Mouse (Mus musculus) limb, embryonic 12.5 days (tissue): ENCODE measurements around the gene Anks1b. TPM values are rescaled to one million over a fixed set of nuclear protein-coding genes. Genes with fewer than 3 reads are reported as not detected.

Source experiments
- ATAC-seq: fragments of 200-750 bp; cut with Nextera tagmentation; 2 replicates; pipeline ENCODE4 v1.8.0; 2017; ENCODE audit warnings: low read depth, moderate TSS enrichment; ENCODE audit not compliant: insufficient number of reproducible peaks, insufficient read depth, low FRiP score, low TSS enrichment
- H3K27ac ChIP-seq: fragments of 300-500 bp; sonication (generic); 2 replicates; pipeline ENCODE4 v1.5.1; 2016; ENCODE audit warnings: mild to moderate bottlenecking, moderate library complexity
- H3K27me3 ChIP-seq: fragments of 300-500 bp; sonication (generic); 2 replicates; pipeline ENCODE4 v1.6.1; 2016; ENCODE audit warnings: mild to moderate bottlenecking, moderate library complexity
- H3K36me3 ChIP-seq: fragments of 300-500 bp; sonication (generic); 2 replicates; pipeline ENCODE4 v1.6.1; 2016; ENCODE audit warnings: mild to moderate bottlenecking, moderate library complexity
- H3K4me1 ChIP-seq: fragments of 300-500 bp; sonication (generic); replicated peaks from 2 replicates; pipeline ENCODE4 v1.6.1; 2016
- H3K4me2 ChIP-seq: fragments of 300-500 bp; sonication (generic); 2 replicates; pipeline ENCODE4 v1.6.1; 2016; ENCODE audit warnings: mild to moderate bottlenecking, moderate library complexity
- H3K4me3 ChIP-seq: fragments of 300-500 bp; sonication (generic); replicated peaks from 2 replicates; pipeline ENCODE4 v1.5.1; 2016; ENCODE audit warnings: mild to moderate bottlenecking
- H3K9ac ChIP-seq: fragments of 300-500 bp; sonication (generic); replicated peaks from 2 replicates; pipeline ENCODE4 v1.6.1; 2016; ENCODE audit warnings: mild to moderate bottlenecking, moderate library complexity
- H3K9me3 ChIP-seq: fragments of 300-500 bp; sonication (generic); 2 replicates; pipeline ENCODE4 v1.6.1; 2016; ENCODE audit warnings: mild to moderate bottlenecking, moderate library complexity
- WGBS: fragments of 180-500 bp; shearing (Covaris S2); methylation state at CpG from one replicate; pipeline ENCODE4 v1.1.7; 2016; 5-methylcytosine and 5-hydroxymethylcytosine counted together
- polyA plus RNA-seq: library from polyadenylated mRNA; unstranded; fragments of >200 nt; fragmentation: Nextera tagmentation; extraction: Ambion mirVana; gene quantifications from 2 replicates; pipeline ENCODE4 v1.2.1, GENCODE M21; 2016

Anks1b gene
- polyA plus RNA-seq, 1 experiment from 2014 or later, result 1.8 TPM

GRCm38 (mm10) chr10:90818246-90818937 is 945.1 kb downstream of the Anks1b start:
- no peak overlapping the region for H3K4me3 ChIP-seq
- ATAC-seq, result no peak
- no peak overlapping the region for H3K9ac ChIP-seq

GRCm38 (mm10) chr10:90823438-90823837 is 950.1 kb downstream of the Anks1b start:
- Histone ChIP-seq H3K4me3 (no peak overlapping the region), H3K4me1 (no peaks in the 10 kb centered on the region), H3K27me3 (peaks cover 30% of the 10 kb centered on the region), H3K27ac (no peak overlapping the region), H3K4me2 (no peak overlapping the region), H3K36me3 (no peaks in the 10 kb centered on the region), H3K9ac (no peak overlapping the region), H3K9me3 (no peaks in the 10 kb centered on the region)
- no peak for ATAC-seq
- 14% methylated on average over 4 of the region's 4 CpGs for WGBS

More at GRCm38 (mm10) chr10:90818246-90818937, 945.1 kb downstream of the Anks1b start:
- H3K9me3 ChIP-seq, result no peaks in the 10 kb centered on the region
- H3K36me3 ChIP-seq, result no peaks in the 10 kb centered on the region
- no peak overlapping the region for H3K4me2 ChIP-seq
- no peak overlapping the region for H3K27ac ChIP-seq
- 41% methylated on average over 10 of the region's 10 CpGs for WGBS
- H3K4me1 ChIP-seq, result no peaks in the 10 kb centered on the region
- H3K27me3 ChIP-seq, result peaks cover 20% of the 10 kb centered on the region

GRCm38 (mm10) chr10:90824692-90825091 is 951.4 kb downstream of the Anks1b start:
- Histone ChIP-seq H3K4me3 (no peak overlapping the region), H3K36me3 (no peaks in the 10 kb centered on the region), H3K9me3 (no peaks in the 10 kb centered on the region), H3K4me2 (no peak overlapping the region), H3K4me1 (peaks cover 5% of the 10 kb centered on the region; the same call in 1 of the 2 replicates), H3K9ac (no peak overlapping the region), H3K27ac (no peak overlapping the region), H3K27me3 (peaks cover 41% of the 10 kb centered on the region)
- WGBS, result 76% methylated on average over 2 of the region's 2 CpGs
- ATAC-seq, result no peak

GRCm38 (mm10) chr10:90826939-90827338 is 953.6 kb downstream of the Anks1b start:
- no peak overlapping the region for H3K27ac ChIP-seq
- peaks cover 60% of the 10 kb centered on the region for H3K27me3 ChIP-seq
- ATAC-seq, result no peak
- no peaks in the 10 kb centered on the region for H3K36me3 ChIP-seq
- no peaks in the 10 kb centered on the region for H3K9me3 ChIP-seq
- H3K4me3 ChIP-seq, result no peak overlapping the region
- no peak overlapping the region for H3K9ac ChIP-seq
- no peak overlapping the region for H3K4me2 ChIP-seq
- WGBS, result 22% methylated on average over 4 of the region's 4 CpGs
- H3K4me1 ChIP-seq, result peaks cover 5% of the 10 kb centered on the region; the same call in 1 of the 2 replicates

- Histone ChIP-seq H3K4me3 (peak overlapping the region; percentile 59), H3K9ac (peak overlapping the region; percentile 52; the same call in 1 of the 2 replicates), H3K9me3 (no peaks in the 10 kb centered on the region), H3K36me3 (no peaks in the 10 kb centered on the region), H3K27ac (no peak overlapping the region), H3K4me2 (peak overlapping the region; percentile 99), H3K4me1 (peaks cover 5% of the 10 kb centered on the region; the same call in 1 of the 2 replicates), H3K27me3 (peaks cover 69% of the 10 kb centered on the region)
- under 1% methylated on average over 40 of the region's 73 CpGs for WGBS
- ATAC-seq, result peak; percentile 63; the same call in 1 of the 2 replicates
Measured at GRCm38 (mm10) chr10:90828581-90829393, 955.5 kb downstream of the Anks1b start.

- Histone ChIP-seq H3K27ac (no peak overlapping the region), H3K4me1 (peaks cover 5% of the 10 kb centered on the region; the same call in 1 of the 2 replicates), H3K4me3 (peak overlapping the region; percentile 59), H3K4me2 (peak overlapping the region; percentile 99), H3K9me3 (no peaks in the 10 kb centered on the region), H3K9ac (peak overlapping the region; percentile 52), H3K36me3 (no peaks in the 10 kb centered on the region), H3K27me3 (peaks cover 72% of the 10 kb centered on the region)
- ATAC-seq, result peak; percentile 59
- WGBS, result 1% methylated on average over 42 of the region's 76 CpGs
Measured at GRCm38 (mm10) chr10:90829394-90830267, 956.3 kb downstream of the Anks1b start.

- Histone ChIP-seq H3K36me3 (no peaks in the 10 kb centered on the region), H3K27ac (no peak overlapping the region), H3K4me2 (peak overlapping the region; percentile 99), H3K27me3 (peaks cover 73% of the 10 kb centered on the region), H3K9ac (no peak overlapping the region), H3K4me1 (peaks cover 5% of the 10 kb centered on the region; the same call in 1 of the 2 replicates), H3K9me3 (no peaks in the 10 kb centered on the region), H3K4me3 (0 out of 2 replicates have a peak overlapping the region, but pooled peaks have one; percentile 59)
- 3% methylated on average over 11 of the region's 11 CpGs for WGBS
- no peak for ATAC-seq
Measured at GRCm38 (mm10) chr10:90830268-90830585, 956.9 kb downstream of the Anks1b start.

GRCm38 (mm10) chr10:90830591-90831287 is 957.4 kb downstream of the Anks1b start:
- ATAC-seq, result no peak
- WGBS, result 4% methylated on average over 21 of the region's 21 CpGs
- H3K4me2 ChIP-seq, result peak overlapping the region; percentile 99
- no peak overlapping the region for H3K27ac ChIP-seq
- peaks cover 5% of the 10 kb centered on the region; the same call in 1 of the 2 replicates for H3K4me1 ChIP-seq
- H3K9ac ChIP-seq, result no peak overlapping the region
- no peak overlapping the region for H3K4me3 ChIP-seq
- no peaks in the 10 kb centered on the region for H3K36me3 ChIP-seq
- H3K27me3 ChIP-seq, result peaks cover 68% of the 10 kb centered on the region
- H3K9me3 ChIP-seq, result no peaks in the 10 kb centered on the region

GRCm38 (mm10) chr10:90831288-90831626 is 957.9 kb downstream of the Anks1b start:
- Histone ChIP-seq H3K27ac (no peak overlapping the region), H3K4me3 (no peak overlapping the region), H3K27me3 (peaks cover 67% of the 10 kb centered on the region)

GRCm38 (mm10) chr10:90834306-90834705 is 961.0 kb downstream of the Anks1b start:
- Histone ChIP-seq H3K4me1 (no peaks in the 10 kb centered on the region), H3K9ac (no peak overlapping the region), H3K27ac (no peak overlapping the region), H3K4me2 (no peak overlapping the region), H3K4me3 (no peak overlapping the region), H3K27me3 (peaks cover 45% of the 10 kb centered on the region), H3K36me3 (no peaks in the 10 kb centered on the region), H3K9me3 (no peaks in the 10 kb centered on the region)
- ATAC-seq, result no peak
- WGBS, result 30% methylated on average over 5 of the region's 5 CpGs

More at GRCm38 (mm10) chr10:90831288-90831626, 957.9 kb downstream of the Anks1b start:
- Histone ChIP-seq H3K4me2 (no peak overlapping the region), H3K4me1 (peaks cover 5% of the 10 kb centered on the region; the same call in 1 of the 2 replicates), H3K9me3 (no peaks in the 10 kb centered on the region), H3K9ac (no peak overlapping the region), H3K36me3 (no peaks in the 10 kb centered on the region)
- ATAC-seq, result no peak
- 16% methylated on average over 2 of the region's 2 CpGs for WGBS
